Mouse (Mus musculus): ENCODE results near the gene Gm498. TPM values are rescaled to one million over a fixed set of nuclear protein-coding genes. Genes with fewer than 3 reads are reported as not detected.

Gm498 gene
- polyA plus RNA-seq, 1 experiment from 2014 or later, result not detected

- 88% methylated on average over 8 of the region's 8 CpGs for WGBS
- Histone ChIP-seq H3K9me3 (replicated peaks) (no peaks in the 10 kb centered on the region), H3K4me1 (no peaks in the 10 kb centered on the region), H3K4me3 (no peak overlapping the region), H3K36me3 (no peaks in the 10 kb centered on the region), H3K27me3 (ENCODE audit: low read depth, poor library complexity, severe bottlenecking) (no peaks in the 10 kb centered on the region), H3K27ac (no peak overlapping the region)
- no peak for DNase-seq (ENCODE audit: low spot score)
Measured at GRCm38 (mm10) chr7:143913611-143914010, 47.0 kb downstream of the Gm498 start.

DNA sequence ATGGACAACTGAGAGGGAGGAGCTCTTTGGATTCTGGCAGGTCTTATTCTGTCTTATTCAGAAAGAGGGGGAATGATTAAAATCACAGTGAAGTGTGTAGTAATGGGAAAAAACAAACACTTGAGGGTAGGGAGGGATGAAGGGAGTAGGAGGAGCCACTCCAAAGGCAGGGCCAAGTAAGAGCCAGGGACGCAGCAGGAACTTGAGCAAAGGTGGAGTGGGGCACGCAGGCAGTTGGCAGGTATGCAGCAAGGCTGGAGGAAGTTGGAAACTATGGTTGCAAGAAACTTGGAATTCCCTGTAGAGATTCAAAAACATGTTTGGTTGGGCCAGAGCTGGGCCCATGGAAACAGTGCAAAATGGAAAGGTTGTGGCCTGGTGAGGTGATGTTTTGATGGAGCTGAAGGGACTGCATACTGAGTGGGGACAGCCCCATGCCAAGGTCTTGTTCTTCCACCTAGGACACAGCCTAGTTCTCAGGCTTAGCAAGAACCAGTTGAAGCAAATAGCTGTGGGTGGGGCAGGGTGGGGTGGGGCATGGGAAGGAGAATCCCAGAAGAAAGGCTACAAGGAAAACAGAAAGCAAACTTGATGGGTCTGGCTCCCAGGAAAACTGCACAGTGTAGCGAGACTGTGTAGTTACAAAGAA is 52.5 kb downstream of the Gm498 start:
- no peaks in the 10 kb centered on the region for H3K27me3 ChIP-seq (ENCODE audit: low read depth, poor library complexity, severe bottlenecking)
- 81% methylated on average over 3 of the region's 3 CpGs for WGBS
- DNase-seq (ENCODE audit: low spot score), result no peak
- no peak overlapping the region for H3K4me3 ChIP-seq
- H3K36me3 ChIP-seq, result no peaks in the 10 kb centered on the region
- no peaks in the 10 kb centered on the region for H3K9me3 ChIP-seq (replicated peaks)
- 0 out of 2 replicates have a peak, but pooled peaks cover 6% of the 10 kb centered on the region for H3K4me1 ChIP-seq
- no peak overlapping the region for H3K27ac ChIP-seq

GRCm38 (mm10) chr7:143929899-143930298 is 63.3 kb downstream of the Gm498 start:
- Histone ChIP-seq H3K27me3 (ENCODE audit: low read depth, poor library complexity, severe bottlenecking) (no peaks in the 10 kb centered on the region), H3K36me3 (no peaks in the 10 kb centered on the region)
- 91% methylated on average over 1 of the region's 1 CpGs for WGBS

GRCm38 (mm10) chr7:143938647-143939046 is 72.0 kb downstream of the Gm498 start:
- Histone ChIP-seq H3K4me1 (no peaks in the 10 kb centered on the region), H3K36me3 (no peaks in the 10 kb centered on the region), H3K9me3 (replicated peaks) (no peaks in the 10 kb centered on the region), H3K4me3 (no peak overlapping the region), H3K27me3 (ENCODE audit: low read depth, poor library complexity, severe bottlenecking) (no peaks in the 10 kb centered on the region), H3K27ac (no peak overlapping the region)
- 79% methylated on average over 4 of the region's 4 CpGs for WGBS
- DNase-seq (ENCODE audit: low spot score), result no peak

More at GRCm38 (mm10) chr7:143929899-143930298, 63.3 kb downstream of the Gm498 start:
- H3K4me3 ChIP-seq, result no peak overlapping the region
- DNase-seq (ENCODE audit: low spot score), result no peak
- no peaks in the 10 kb centered on the region for H3K9me3 ChIP-seq (replicated peaks)
- no peak overlapping the region for H3K27ac ChIP-seq
- H3K4me1 ChIP-seq, result no peaks in the 10 kb centered on the region

DNA sequence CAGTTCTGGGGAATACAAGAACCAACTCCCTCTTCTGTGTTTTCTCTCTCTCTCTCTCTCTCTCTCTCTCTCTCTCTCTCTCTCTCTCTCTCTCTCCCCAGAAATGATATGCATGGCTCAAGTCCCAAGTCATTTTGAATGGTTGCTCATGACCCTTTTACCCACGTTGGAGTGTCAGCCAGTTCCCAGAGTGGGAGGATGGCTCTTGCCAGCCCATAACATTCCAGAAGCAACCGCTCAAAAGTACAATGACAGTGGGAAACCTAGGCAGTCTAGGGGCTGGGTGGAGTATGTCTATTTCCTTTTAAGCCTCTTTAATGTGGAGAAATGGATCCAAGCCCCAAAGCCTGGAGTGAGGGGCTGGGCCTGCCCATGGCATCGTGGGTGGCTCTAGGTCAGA is 72.8 kb downstream of the Gm498 start:
- WGBS, result 84% methylated on average over 3 of the region's 3 CpGs
- H3K27ac ChIP-seq, result no peak overlapping the region
- no peaks in the 10 kb centered on the region for H3K4me1 ChIP-seq
- no peak overlapping the region for H3K4me3 ChIP-seq
- H3K9me3 ChIP-seq (replicated peaks), result no peaks in the 10 kb centered on the region
- no peaks in the 10 kb centered on the region for H3K27me3 ChIP-seq (ENCODE audit: low read depth, poor library complexity, severe bottlenecking)
- no peaks in the 10 kb centered on the region for H3K36me3 ChIP-seq
- DNase-seq (ENCODE audit: low spot score), result no peak

DNA sequence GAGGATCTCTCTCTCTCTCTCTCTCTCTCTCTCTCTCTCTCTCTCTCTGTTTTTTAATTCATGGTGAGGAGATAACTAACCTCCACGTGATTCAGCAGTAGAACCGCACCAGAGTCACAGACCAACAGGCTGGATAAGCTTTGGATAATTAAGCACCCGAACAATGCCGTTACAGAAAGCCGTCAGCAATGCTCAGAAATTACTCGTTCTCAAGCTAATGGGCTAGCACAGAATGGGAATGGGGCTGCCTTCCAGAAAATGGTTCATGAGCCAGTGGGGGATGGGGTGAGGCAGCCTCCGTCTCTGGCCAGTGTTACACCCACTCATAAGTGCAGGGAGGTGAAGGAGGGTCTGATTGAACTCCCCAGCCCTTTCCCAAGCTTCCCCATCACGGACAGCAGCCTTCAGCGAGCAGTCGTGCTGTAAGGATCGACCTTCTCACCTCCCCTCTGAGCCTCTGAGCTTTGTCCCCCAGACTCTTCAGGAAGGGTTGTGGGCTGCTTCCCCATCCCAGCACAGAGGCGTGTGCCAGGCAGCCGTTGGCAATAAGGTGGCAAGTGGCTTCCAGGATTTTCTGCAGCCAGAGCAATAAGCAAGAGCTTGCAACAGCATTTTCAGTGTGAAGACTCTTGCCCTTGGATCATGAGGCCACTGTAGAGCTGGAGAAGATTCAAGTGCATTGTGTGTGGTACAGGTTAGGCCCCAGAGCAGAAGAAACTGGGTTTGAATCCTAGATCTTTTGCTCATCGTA is 76.5 kb downstream of the Gm498 start:
- Histone ChIP-seq H3K9me3 (replicated peaks) (no peaks in the 10 kb centered on the region), H3K27ac (no peak overlapping the region), H3K4me3 (no peak overlapping the region), H3K27me3 (ENCODE audit: low read depth, poor library complexity, severe bottlenecking) (no peaks in the 10 kb centered on the region), H3K36me3 (no peaks in the 10 kb centered on the region), H3K4me1 (no peaks in the 10 kb centered on the region)
- no peak for DNase-seq (ENCODE audit: low spot score)
- 82% methylated on average over 14 of the region's 14 CpGs for WGBS

GRCm38 (mm10) chr7:143944421-143944980 is 77.9 kb downstream of the Gm498 start:
- H3K27ac ChIP-seq, result no peak overlapping the region
- no peaks in the 10 kb centered on the region for H3K36me3 ChIP-seq
- H3K27me3 ChIP-seq (ENCODE audit: low read depth, poor library complexity, severe bottlenecking), result no peaks in the 10 kb centered on the region
- WGBS, result 81% methylated on average over 6 of the region's 6 CpGs
- no peak for DNase-seq (ENCODE audit: low spot score)
- H3K9me3 ChIP-seq (replicated peaks), result no peaks in the 10 kb centered on the region
- H3K4me3 ChIP-seq, result no peak overlapping the region
- no peaks in the 10 kb centered on the region for H3K4me1 ChIP-seq

Small RNA genes lying within 50 kb of the gene (microRNA-seq; reads per million reads assigned to microRNA genes)
- not detected for gene Mir6404

Other genes starting within 250 kb of the Gm498 start
- gene Tnfrsf26, start 238.1 kb upstream of the Gm498 start, polyA plus RNA-seq (2016; fragmentation: Nextera tagmentation; extraction: Ambion mirVana), result 0.09 and 0.20 TPM in 2 replicates
- gene Tnfrsf22, start 217.2 kb upstream of the Gm498 start, polyA plus RNA-seq (2016; fragmentation: Nextera tagmentation; extraction: Ambion mirVana), result 9.3 and 9.8 TPM in 2 replicates
- gene Tnfrsf23, start 181.0 kb upstream of the Gm498 start, polyA plus RNA-seq (2016; fragmentation: Nextera tagmentation; extraction: Ambion mirVana), result 0.25 TPM in 1 of 2 replicates, not detected in the other
- gene Osbpl5, start 109.9 kb upstream of the Gm498 start, polyA plus RNA-seq (2016; fragmentation: Nextera tagmentation; extraction: Ambion mirVana), result 12.3 and 19.9 TPM in 2 replicates
- gene Mrgprg, start 99.8 kb upstream of the Gm498 start, polyA plus RNA-seq (2016; fragmentation: Nextera tagmentation; extraction: Ambion mirVana), result not detected in 2 replicates
- 1.1 and 1.9 TPM in 2 replicates for gene Mrgpre, start 82.3 kb upstream of the Gm498 start, polyA plus RNA-seq (2016; fragmentation: Nextera tagmentation; extraction: Ambion mirVana)
- gene Nadsyn1, start 44.0 kb upstream of the Gm498 start, polyA plus RNA-seq (2016; fragmentation: Nextera tagmentation; extraction: Ambion mirVana), result 10.3 and 10.4 TPM in 2 replicates
- gene Dhcr7, start 43.7 kb upstream of the Gm498 start, polyA plus RNA-seq (2016; fragmentation: Nextera tagmentation; extraction: Ambion mirVana), result 69.7 and 70.5 TPM in 2 replicates
- 0.39 and 0.44 TPM in 2 replicates for gene Shank2, start 135.1 kb downstream of the Gm498 start, polyA plus RNA-seq (2016; fragmentation: Nextera tagmentation; extraction: Ambion mirVana)